Mouse (Mus musculus) ES-E14 (cell line): ENCODE results near the gene Enpp6. TPM values are rescaled to one million over a fixed set of nuclear protein-coding genes. Genes with fewer than 3 reads are reported as not detected.

ENCODE experiments used
- DNase-seq: peaks from one replicate; pipeline ENCODE4 v3.0.0-alpha.2; 2013; ENCODE audit warnings: low read depth, low spot score
- H3K27ac ChIP-seq: 2 replicates; pipeline ENCODE4 v1.5.1; 2012; ENCODE audit warnings: low read depth, mild to moderate bottlenecking, low read length, moderate library complexity, mixed read lengths; ENCODE audit not compliant: poor library complexity, insufficient read depth, severe bottlenecking
- H3K36me3 ChIP-seq: 2 replicates; pipeline ENCODE4 v1.6.1; 2012; ENCODE audit warnings: mild to moderate bottlenecking, low read length, moderate library complexity, mixed read lengths; ENCODE audit not compliant: control insufficient read depth, poor library complexity, insufficient read depth, severe bottlenecking
- H3K4me1 ChIP-seq, 2 experiments: fragments of 150-350 bp in 1 of 2; sonication (generic) in 1 of 2; 2 replicates each; pipeline ENCODE4 v1.6.1; 2012; ENCODE audit warnings: low read length in 2 of 2, mild to moderate bottlenecking in 1 of 2, mixed read lengths in 1 of 2; ENCODE audit not compliant: control insufficient read depth in 2 of 2, insufficient read depth in 2 of 2, poor library complexity in 1 of 2
- H3K4me3 ChIP-seq, 2 experiments: fragments of 150-350 bp in 1 of 2; sonication (generic) in 1 of 2; 2 replicates each; pipeline ENCODE4 v1.5.1; 2012; ENCODE audit warnings: low read length in 2 of 2, low read depth in 1 of 2, mild to moderate bottlenecking in 1 of 2, mixed read lengths in 1 of 2; ENCODE audit not compliant: insufficient read depth in 1 of 2, poor library complexity in 1 of 2, severe bottlenecking in 1 of 2
- H3K9ac ChIP-seq: 2 replicates; pipeline ENCODE4 v1.6.1; 2012; ENCODE audit warnings: low read depth, mild to moderate bottlenecking, low read length, mixed read lengths; ENCODE audit not compliant: poor library complexity, insufficient read depth, severe bottlenecking
- H3K9me3 ChIP-seq: fragments of 150-350 bp; sonication (generic); 2 replicates; pipeline ENCODE4 v1.6.1; 2012; ENCODE audit warnings: low read depth, mild to moderate bottlenecking, low read length; ENCODE audit not compliant: control insufficient read depth, insufficient read depth
- CHD2 ChIP-seq: IDR thresholded peaks from 2 replicates; pipeline ENCODE4 v1.6.1; 2014; ENCODE audit warnings: mild to moderate bottlenecking, low read depth, low read length, inconsistent platforms
- HCFC1 ChIP-seq: IDR thresholded peaks from 2 replicates; pipeline ENCODE4 v1.6.1; 2012; ENCODE audit warnings: low read length, inconsistent platforms, borderline replicate concordance; ENCODE audit not compliant: insufficient read depth
- MAFK ChIP-seq: IDR thresholded peaks from 2 replicates; pipeline ENCODE4 v1.6.1; 2014; ENCODE audit warnings: mild to moderate bottlenecking, low read depth, low read length, inconsistent platforms; ENCODE audit not compliant: insufficient read depth
- ZC3H11A ChIP-seq: IDR thresholded peaks from 2 replicates; pipeline ENCODE4 v1.6.1; 2012; ENCODE audit warnings: low read depth, mild to moderate bottlenecking, inconsistent platforms, low read length, borderline replicate concordance
- ZNF384 ChIP-seq: IDR thresholded peaks from 2 replicates; pipeline ENCODE4 v1.6.1; 2012; ENCODE audit warnings: low read depth, low read length, inconsistent platforms
- in situ Hi-C, 2 experiments: fragments of 600-800 bp; cut with MboI; formaldehyde crosslinking; loops; one replicate each; pipeline ENCODE4 v1.15.1; 2025; ENCODE audit warnings: low sequenced_read_pairs in 2 of 2, inconsistent platforms in 1 of 2; ENCODE audit not compliant: unreplicated experiment in 2 of 2
- total RNA-seq: library from RNA; depleted of rRNA; stranded (reverse); fragments of 300-350 nt; gene quantifications from 2 replicates; pipeline ENCODE4 v1.2.3, GENCODE M21; 2012

Enpp6 gene
- total RNA-seq, 1 experiment = 0.22 TPM

DNA sequence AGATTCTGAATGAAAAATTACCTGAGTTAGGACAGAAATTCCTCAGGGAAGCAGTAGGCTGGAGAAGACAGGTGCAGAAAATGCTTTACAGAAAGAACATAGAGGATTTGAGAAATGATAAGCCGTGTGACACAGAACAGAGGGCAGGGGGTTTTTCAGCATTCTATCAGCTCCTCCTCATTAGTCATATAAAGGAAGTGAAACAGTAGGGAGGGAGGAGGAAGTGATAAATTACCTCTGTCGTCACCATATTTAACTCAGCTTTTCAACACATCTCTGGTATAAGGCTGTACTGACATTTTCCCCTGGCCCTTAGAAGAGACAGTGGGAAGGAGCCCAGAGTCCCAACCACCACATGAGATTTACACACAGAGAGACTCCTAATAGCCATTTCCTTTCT is 118.9 kb downstream of the Enpp6 start:
- no peak overlapping the region for H3K4me3 ChIP-seq
- no peak overlapping the region for H3K9ac ChIP-seq
- H3K27ac ChIP-seq = no peak overlapping the region
- no peak for DNase-seq
- H3K4me1 ChIP-seq = no peaks in the 10 kb centered on the region
- in situ Hi-C loops = no loop called here
- no peaks in the 10 kb centered on the region for H3K9me3 ChIP-seq
- H3K36me3 ChIP-seq = no peaks in the 10 kb centered on the region
- TF ChIP-seq MAFK (no peak), ZNF384 (no peak), ZC3H11A (no peak), CHD2 (no peak)

DNA sequence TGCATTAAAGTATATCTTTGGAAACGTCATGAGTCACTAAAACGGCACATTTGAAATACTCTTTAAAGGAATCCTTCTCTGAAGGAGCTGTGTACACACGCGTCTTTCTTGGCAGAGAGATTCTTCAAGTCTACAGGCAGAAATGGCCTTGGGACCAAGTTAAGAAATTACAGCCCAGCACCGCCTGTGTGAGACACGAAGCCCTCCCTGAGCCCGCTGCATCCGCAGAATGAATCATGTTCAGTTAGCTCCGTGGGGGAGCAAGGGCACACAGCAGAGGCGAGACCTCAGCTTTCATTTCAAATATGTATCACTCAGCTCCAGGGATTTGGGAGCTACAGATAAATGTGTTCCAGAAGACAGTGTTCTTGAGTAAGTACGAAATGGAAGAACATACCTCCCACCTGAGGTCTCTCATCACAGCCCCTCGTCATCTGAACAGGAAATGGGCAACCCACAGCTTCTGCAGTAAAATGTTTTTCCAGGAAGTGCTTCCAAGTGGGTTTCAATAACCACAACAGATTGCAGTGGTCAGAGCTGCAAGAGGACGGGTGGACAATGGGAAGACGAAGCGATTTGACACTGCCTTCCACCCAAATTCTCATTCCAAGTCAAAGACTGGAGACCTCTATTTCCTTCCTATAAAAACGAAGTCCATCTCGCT is 127.6 kb downstream of the Enpp6 start:
- in situ Hi-C loops = no loop called here
- Histone ChIP-seq H3K4me1 (no peaks in the 10 kb centered on the region), H3K9ac (no peak overlapping the region), H3K9me3 (no peaks in the 10 kb centered on the region), H3K4me3 (no peak overlapping the region), H3K27ac (no peak overlapping the region), H3K36me3 (no peaks in the 10 kb centered on the region)
- TF ChIP-seq ZNF384 (no peak), CHD2 (no peak), HCFC1 (no peak), ZC3H11A (no peak), MAFK (no peak)
- DNase-seq = no peak

DNA sequence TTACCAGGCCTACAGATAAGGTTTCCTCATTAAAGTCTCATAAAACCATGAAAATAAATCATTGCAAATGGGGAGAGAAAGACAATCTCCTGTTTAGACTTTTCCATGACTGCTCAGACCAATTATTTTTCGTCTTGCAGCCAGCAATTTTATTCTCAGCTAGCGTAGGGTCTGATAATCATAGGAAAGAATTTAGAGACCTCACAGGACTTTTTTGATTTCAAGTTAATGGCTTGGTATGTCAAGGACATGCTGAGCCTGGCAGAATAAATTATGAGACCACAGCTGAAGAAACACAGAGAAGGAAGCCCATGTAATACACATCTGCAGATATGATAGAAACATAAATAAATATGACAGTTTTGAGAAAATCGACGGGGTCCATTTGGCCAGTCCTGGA is 130.6 kb downstream of the Enpp6 start:
- Histone ChIP-seq H3K36me3 (no peaks in the 10 kb centered on the region), H3K4me1 (no peaks in the 10 kb centered on the region), H3K27ac (no peak overlapping the region), H3K9ac (no peak overlapping the region), H3K4me3 (no peak overlapping the region), H3K9me3 (no peaks in the 10 kb centered on the region)
- in situ Hi-C loops = no loop called here
- TF ChIP-seq MAFK (no peak), ZNF384 (no peak), ZC3H11A (no peak), CHD2 (no peak)
- no peak for DNase-seq

DNA sequence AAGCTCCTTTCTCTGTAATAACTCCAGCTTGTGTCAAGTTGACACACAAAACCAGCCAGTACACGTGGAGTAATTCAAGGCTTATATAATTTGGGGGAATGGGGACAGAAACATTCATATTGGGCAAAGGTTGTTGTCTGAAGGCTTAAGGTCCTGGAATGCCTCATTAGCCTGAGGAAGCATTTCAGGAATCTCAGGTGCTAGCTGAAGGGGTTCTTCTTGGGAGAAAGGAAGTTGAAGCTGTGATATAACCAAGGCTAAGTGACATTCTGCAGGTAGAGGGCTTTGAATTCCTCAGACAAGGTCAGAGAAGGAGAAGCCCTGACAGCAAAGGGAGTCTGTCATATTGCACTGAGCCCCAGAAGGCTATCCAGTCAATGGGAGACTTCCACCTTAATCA is 133.2 kb downstream of the Enpp6 start:
- in situ Hi-C loops = no loop called here

DNA sequence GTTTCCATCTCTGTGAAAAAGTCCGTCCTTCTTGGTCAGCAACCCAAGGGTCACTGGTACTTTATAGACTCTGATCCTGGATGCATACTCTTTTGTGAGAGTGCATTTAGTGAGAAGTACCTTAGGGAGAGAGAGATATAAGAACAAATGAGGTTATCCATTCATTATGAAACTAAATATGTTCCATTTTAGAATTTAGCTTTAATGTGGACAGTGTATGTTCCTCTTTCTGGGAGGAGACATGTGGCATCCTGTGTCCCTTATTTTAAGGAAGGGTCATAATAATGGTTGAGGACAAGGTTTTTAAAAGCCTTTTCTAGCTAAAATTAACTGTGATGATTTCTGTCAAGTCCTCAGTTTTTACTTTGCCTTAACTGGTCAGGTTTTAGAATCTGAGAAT is 142.2 kb downstream of the Enpp6 start:
- in situ Hi-C loops = no loop called here
- no peak for TF ChIP-seq CHD2
- DNase-seq = no peak
- Histone ChIP-seq H3K4me3 (no peak overlapping the region), H3K4me1 (no peaks in the 10 kb centered on the region), H3K9ac (no peak overlapping the region), H3K36me3 (no peaks in the 10 kb centered on the region), H3K27ac (no peak overlapping the region), H3K9me3 (no peaks in the 10 kb centered on the region)

More for the DNA sequence above, 133.2 kb downstream of the Enpp6 start:
- Histone ChIP-seq H3K27ac (no peak overlapping the region), H3K9ac (no peak overlapping the region), H3K4me3 (no peak overlapping the region), H3K4me1 (no peaks in the 10 kb centered on the region), H3K9me3 (no peaks in the 10 kb centered on the region), H3K36me3 (no peaks in the 10 kb centered on the region)
- DNase-seq = no peak
- no peak for TF ChIP-seq MAFK
- no peak for TF ChIP-seq CHD2
- TF ChIP-seq ZC3H11A = no peak
- no peak for TF ChIP-seq HCFC1
- TF ChIP-seq ZNF384 = no peak
